Mouse (Mus musculus): Measurements from ENCODE around the gene Selenok. TPM values are rescaled to one million over a fixed set of nuclear protein-coding genes. Genes with fewer than 3 reads are reported as not detected.

The Selenok gene
- total RNA-seq, 2 experiments from 2014 or later = 118 to 119 TPM

GRCm38 (mm10) chr14:29994976-29995375 is 26.9 kb downstream of the Selenok start:
- no peak for DNase-seq

- no peak for DNase-seq
Observed at GRCm38 (mm10) chr14:29996000-29996751, 28.1 kb downstream of the Selenok start.

GRCm38 (mm10) chr14:29997345-29997744 is 29.2 kb downstream of the Selenok start:
- no peak for DNase-seq

GRCm38 (mm10) chr14:29998747-29999474 is 30.8 kb downstream of the Selenok start:
- no peak for DNase-seq

GRCm38 (mm10) chr14:29999475-29999811 is 31.3 kb downstream of the Selenok start:
- DNase-seq = no peak

- peak; percentile 80 to 82 for DNase-seq
Observed at GRCm38 (mm10) chr14:30008733-30009575, 40.8 kb downstream of the Selenok start, which contains the start of the genes Il17rb and Chdh. Gene Il17rb, minus strand, starts transcription at chr14:30008896. Gene Chdh, plus strand, starts transcription at chr14:30009023.

GRCm38 (mm10) chr14:30009864-30010560 is 41.9 kb downstream of the Selenok start:
- DNase-seq = peak; percentile 26 to 68

GRCm38 (mm10) chr14:30011886-30012560 is 43.9 kb downstream of the Selenok start:
- DNase-seq = peak; percentile 8 to 40

- DNase-seq = no peak
Observed at GRCm38 (mm10) chr14:30014487-30014886, 46.4 kb downstream of the Selenok start.

- no peak for DNase-seq
Observed at GRCm38 (mm10) chr14:30015008-30015407, 46.9 kb downstream of the Selenok start.

- peak in 1 of 2 experiments; percentile 20 for DNase-seq
Observed at GRCm38 (mm10) chr14:30016666-30017065, 48.6 kb downstream of the Selenok start.

- no peak for DNase-seq
Observed at GRCm38 (mm10) chr14:30017794-30018462, 49.8 kb downstream of the Selenok start.

GRCm38 (mm10) chr14:30018463-30018801 is 50.3 kb downstream of the Selenok start:
- peak in 1 of 2 experiments; percentile 26 for DNase-seq

GRCm38 (mm10) chr14:30018846-30019245 is 50.7 kb downstream of the Selenok start:
- no peak for DNase-seq

- DNase-seq = no peak
Observed at GRCm38 (mm10) chr14:30019375-30019774, 51.3 kb downstream of the Selenok start.

GRCm38 (mm10) chr14:30019792-30020575 is 51.9 kb downstream of the Selenok start:
- DNase-seq = no peak

GRCm38 (mm10) chr14:30022471-30022870 is 54.4 kb downstream of the Selenok start:
- no peak for DNase-seq

- no peak for DNase-seq
Observed at GRCm38 (mm10) chr14:30024387-30024786, 56.3 kb downstream of the Selenok start.

Measured in adrenal gland, postnatal 36 days (tissue).